Mouse (Mus musculus): ENCODE measurements around the gene Crat.

Crat gene

DNA sequence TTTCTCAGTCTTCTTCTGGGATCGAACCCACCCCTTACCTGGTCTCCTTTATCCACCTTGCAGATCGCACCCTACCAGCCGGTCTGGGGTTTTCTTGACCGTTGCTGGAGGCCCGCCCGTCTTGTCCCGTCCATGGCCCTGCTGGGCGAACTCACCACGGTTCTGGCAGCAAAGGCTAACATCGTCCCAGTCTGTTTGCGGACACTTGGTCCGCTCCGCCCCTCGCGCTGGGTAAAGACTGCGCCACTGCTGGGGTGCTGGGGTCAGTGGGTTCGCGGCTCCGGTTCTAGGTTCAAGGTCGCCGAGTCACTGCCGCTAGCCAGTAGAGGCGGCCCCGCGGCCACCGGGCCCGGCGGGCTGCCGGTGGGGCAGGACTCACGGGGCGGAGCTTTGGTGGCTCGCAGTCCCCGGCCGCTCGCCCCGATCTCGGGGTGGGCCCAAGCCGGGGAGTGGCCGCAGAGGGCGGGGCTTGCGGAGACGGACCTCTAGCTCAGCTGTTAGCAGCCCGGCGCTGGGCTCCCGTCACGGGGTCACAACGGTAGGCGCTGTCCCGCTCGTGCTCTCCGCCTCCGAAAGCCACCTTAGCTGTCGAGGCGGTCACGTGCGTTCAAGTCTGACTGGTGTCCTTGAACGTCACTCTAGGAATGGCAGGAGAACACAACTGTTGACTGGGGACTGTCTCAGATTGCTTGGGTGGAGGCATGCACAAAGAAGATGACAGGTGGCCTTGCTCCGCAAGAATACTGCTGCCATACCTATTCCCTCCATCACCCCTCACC, at the start of gene Crat:
Gene Crat (minus strand): TSS at position 657 of the 779 bp plus-strand sequence.
- DNase-seq, result peak; percentile 96

DNA sequence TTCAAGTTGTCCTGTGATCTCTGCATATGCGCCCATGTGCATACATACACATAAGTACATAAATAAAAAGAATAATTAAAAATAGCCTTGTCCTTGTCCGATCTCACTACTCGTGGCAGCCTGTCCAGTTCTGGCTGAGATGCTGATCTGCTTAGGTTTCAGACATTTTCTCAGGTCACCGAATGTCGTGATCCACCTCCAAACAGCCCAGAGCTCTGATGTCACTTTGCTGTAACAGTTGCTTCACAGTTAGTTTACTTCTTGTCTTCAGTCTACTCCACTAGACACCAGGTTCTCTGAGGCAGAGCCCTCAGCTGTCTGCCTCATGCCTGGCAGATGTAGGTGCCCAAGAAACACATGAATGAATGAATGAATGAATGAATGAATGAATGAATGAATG, 48.8 kb upstream of the Crat start:
- no peak for DNase-seq

DNA sequence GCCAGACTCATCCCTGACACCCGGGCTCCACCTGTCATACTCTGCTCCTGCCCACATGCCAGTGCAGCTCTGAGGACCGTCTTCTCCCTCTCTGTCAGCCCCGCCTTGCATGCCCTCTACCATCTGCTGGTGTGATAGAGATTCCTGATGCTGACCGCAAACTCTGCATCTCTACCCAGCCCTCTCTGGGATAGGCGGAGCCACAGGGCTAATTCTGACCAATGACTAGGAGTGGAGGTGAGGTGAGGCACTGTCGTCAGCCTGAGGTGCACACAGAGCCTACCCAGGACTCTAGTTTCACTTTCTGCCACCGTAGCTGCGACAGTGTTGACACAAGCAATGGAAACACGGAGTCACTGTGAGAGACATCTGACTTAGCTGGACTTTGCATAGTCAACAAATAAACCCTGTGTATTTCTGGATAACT, 48.3 kb upstream of the Crat start:
- DNase-seq, result peak; percentile 70

DNA sequence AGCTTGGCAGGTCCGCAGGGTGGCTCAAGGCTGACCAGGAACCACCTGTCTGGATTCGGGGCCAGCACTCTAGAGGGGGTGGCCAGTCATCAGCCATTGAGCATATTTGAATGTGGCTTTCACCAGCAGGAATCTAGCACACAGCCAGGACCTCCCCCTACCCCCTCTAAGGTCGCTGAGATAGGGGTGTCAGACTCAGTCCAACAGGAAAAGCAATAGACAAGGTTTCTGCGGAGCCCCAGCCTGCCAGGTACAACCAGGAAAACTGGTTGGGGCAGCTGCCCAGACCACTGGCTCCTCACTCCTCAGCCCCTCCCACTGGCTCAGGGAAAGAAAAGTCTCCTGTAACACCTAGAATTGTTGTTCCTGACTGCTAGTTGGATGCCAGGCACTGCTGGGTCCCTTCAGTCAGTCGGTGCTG, 47.7 kb upstream of the Crat start:
- peak; percentile 65 for DNase-seq

DNA sequence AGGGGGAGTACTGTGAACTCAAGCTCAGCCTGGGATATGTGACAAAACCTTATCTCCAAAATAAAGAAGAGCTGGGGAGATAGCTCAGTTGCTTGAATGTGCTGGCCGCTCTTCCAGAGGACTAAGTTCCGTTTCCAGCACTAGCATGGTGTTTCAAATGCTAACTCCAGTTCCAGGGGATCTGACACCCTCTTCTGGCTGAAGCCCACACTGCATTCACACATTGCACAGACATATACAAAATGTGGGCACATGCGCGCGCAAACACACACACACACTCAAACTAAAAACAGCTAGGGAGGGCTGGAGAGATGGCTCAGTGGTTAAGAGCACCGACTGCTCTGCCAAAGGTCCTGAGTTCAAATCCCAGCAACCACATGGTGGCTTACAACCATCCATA, 43.6 kb upstream of the Crat start:
- DNase-seq, result no peak

DNA sequence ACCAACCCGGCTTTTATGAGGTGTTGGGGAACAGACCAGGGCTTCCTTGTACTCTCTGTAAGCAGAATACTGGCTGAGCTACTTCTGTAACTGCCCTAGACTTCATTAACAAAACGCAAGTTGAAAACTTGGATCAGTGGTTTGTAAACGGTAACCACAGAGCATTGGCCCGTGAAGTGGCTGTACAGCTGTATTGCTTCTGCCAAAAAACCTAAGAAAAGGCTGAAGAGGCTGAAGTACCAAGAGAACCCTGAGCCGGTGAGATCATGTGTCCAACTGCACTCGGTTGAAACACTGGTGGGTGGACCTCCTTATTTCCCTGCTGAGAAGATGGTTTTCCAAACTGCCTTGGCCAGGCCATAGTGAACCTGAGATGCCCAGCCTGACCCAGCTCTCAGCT, 42.7 kb upstream of the Crat start:
- DNase-seq, result peak; percentile 57

DNA sequence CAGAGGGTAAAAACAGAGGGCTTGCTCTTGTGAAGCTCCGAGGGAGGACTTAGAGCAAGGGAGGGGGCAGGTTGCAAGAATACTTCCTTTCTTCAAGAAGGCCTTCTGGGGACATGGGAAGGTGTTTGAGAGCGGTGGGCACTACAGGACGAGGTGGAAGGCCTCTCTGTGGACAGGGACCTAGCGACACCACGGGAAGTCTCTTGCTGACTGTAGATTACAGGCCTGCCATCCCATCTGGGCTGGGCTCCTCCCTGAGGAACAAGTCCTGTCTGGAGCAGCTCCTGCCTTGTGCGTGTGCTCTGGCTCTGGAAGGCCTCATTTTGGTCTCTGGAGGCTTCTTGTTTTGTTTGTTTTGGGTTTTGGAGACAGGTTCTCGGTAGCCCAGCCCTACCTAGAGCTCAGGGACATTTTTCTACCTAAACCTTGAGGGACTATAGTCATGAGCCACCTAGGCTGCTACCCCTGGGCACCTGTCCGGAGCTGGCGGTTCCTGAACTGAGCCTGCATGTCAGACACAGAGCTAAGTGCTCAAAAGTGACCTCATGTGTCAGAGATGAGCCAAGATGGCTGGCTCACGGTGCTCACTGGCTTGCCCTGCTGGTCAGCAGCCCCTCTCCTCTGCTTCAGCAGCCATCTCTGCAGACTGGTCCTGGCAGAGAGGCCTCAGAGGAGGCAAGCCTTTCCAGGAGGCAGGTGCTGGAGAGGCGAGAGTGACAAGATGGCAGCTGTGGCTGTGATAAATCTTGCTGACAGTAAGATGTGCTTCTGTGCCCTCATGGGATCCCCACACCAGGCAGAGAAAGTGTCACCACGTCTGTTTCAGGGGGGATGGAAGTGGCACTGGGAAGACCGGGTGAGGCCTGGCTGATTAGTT, 40.7 kb upstream of the Crat start:
- DNase-seq, result no peak

DNA sequence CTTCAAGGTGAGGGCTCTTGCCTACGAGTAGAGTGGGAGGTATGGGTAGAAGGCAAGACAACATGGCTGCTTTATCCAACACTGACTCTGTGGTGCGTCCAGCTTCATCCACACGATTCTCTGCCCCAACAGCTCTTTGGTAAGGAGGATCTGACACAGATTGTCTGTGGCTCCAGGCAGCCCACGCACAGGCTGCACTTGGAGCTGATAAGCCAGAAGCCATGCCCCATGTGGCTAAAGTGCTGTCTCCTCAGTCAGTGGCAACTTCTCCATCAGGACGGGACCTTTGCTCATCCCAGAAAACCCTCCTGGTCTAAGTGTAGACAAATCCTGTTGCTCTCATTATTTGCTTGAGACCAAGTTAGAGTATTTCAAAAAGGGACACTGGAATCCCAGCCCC, 39.0 kb upstream of the Crat start:
- DNase-seq, result no peak

DNA sequence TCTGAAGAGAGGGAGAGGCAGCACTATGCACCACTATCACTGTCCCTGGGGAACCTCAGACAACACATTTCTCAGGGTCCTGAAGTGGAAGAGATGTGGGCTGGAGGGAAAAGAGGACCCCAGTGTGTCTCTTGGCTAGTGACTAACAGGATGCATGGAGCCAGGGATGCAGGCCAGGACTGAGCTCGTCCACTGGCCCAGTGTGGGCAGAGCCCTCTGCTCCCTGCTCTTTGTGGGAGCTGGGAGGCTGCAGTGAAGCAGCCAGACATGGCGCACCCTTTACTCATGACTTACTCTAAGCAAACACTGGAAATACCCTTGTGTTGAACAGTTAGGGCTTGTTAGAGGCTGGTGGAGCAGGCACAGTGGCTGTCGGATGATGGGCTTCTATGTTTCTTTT, 38.0 kb upstream of the Crat start:
- no peak for DNase-seq

DNA sequence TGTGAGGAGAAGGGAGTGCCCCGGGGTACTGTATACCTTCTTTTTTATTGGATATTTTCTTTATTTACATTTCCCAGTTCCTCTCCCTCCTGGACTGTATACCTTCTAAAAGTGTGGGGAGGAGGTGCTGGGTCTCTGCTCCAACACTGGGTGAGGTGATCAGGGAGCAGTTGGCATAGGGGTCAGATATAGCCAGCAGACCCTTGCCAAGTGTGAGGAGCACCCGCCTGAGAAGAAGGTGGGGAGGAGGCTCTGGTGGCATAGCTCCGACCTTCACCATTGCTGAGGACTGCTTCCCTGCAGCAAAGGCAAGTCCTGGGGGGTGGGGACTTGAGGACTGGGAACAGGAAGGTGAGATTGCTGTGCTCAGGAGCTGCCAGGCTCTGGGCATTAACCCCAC, 35.9 kb upstream of the Crat start:
- DNase-seq, result no peak

DNA sequence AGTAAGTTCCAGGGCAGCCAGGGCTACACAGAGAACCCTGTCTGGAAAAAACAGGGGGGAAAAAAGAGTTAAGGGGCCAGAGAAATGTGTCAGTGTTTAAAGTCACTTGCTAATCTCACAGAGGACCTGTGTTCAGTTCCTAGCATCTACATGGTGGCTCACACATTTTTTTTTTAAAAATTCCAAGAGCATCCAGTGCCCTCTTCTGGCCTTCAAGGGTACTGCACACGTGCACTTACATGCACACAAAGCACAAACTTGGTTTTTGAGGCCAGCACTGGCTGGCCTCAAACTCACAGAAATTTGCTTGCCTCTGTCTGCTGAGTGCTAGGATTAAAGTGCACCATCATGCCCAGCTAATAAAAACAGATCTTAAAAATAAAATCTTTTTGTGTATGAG, 34.9 kb upstream of the Crat start:
- DNase-seq, result no peak

DNA sequence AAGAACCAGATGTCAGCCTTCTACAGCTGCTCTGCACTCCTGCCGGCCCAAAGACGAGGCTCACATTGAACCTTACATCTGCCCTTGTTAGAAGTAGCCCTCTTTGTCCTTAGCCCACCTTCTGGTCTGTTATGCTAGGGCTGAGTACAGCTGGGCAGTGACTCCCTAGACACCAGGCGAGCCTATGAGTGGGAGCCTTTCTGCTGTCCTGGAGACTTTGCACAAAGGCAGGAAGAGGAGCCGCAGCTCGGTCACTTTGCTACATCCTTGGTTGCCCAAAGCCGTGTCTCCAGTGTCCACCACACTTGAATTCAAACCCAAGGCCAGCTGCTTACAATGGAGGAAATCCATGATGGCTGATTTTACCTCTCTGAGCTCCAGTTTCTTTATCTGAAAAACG, 32.8 kb upstream of the Crat start:
- DNase-seq, result no peak

DNA sequence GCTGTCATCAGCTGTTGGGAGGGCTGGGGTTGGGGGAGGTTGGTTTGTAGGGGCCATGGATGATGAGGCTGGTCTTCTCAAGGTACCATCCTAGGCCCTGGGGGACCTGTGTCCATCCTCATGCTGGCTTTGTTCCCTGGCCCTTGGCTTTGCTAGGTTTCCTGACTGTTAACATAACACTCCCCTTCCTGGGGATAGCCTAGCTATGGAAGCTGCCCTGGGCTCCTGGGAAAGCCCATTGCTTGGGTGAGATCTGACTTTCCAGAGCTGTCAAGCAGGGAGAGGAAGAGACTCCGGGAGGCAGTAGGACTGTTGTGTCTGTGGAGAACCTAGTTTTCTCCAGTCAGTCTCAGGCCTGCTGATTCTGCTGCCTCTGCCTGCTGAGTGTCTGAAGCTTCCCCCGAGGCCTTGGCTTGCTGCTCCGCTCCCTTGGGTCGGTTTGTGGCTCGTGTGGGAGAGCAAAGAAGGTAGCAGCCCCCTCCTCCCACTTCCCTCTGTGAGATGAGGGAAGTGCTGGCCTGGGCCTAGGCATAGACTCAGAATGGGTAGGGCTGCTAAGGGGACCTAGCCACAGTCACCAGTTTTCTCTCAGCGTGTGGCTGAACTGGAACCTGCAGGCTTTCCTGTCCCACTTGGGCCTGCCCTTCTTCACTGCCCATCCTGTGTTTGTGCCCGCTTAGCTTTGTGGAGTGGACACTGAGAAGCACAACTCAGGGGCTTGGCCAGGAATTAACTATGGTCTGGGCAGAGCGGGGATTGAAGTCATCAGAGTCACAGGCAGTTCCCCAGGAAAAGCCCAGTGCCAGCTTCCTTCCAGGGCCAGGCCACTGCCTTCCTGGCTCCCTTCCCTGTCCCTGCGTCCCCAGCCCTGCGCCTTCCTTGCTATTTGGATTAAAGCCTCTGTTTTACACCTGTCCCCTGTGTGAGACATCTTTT, 31.5 kb upstream of the Crat start:
- no peak for DNase-seq

DNA sequence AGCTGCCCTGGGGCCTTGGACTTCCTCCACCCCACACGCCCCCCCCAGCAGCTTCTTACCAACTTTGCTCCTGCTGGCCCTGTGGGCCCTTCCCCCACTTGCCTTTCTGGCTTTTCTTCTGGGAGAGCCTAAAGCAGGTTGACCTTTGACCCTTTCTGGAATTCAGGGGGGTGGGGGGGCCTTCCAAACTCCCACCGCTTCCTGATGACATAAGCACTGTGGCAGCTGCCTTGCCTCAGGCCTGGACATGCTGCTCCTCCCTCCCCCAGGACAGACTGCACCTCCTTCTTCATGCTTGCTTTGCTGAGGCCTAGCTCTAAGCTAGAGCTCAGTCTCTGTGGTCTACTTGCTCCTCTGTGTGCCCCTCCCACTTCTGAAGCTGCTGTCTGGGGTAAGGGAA, 29.7 kb upstream of the Crat start:
- peak; percentile 49 for DNase-seq

DNA sequence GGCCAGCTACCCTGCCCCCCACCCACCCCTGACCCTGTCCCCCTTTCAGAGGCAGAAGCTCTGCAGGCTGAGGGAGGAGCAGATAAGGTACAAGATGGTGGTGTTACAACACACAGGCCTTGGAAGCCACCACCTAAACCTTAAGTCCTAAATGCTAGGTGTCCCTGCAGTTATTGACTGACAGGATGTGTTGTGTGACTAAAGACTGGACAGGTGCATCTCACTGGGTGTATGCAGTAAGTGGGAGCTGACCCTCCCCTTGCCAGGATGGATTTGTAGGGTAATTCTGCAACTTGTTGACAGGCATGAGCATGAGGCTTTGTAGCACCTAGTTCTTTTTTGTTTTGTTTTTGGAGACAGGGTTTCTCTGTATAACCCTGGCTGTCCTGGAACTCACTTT, 28.8 kb upstream of the Crat start:
- DNase-seq, result no peak

DNA sequence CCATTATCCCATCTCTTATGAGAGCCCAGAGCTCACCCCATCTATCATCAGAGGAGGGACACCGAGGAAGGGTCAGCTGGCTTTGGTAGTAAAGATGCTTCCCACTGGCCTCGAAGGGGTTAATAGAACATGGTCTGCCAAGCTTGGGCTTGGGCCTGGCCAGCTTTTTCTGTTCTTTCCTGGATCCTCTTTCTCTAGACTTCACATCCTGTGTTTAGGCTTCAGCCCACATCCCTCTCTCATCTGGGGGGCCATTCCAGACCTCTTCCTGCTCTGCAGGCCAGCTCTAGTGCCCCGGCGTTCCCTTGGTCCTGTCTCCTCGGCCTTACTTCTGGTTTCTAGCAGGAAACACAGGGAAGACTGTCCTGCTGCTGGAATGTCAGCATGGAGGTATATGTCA, 28.4 kb upstream of the Crat start:
- DNase-seq, result no peak

DNA sequence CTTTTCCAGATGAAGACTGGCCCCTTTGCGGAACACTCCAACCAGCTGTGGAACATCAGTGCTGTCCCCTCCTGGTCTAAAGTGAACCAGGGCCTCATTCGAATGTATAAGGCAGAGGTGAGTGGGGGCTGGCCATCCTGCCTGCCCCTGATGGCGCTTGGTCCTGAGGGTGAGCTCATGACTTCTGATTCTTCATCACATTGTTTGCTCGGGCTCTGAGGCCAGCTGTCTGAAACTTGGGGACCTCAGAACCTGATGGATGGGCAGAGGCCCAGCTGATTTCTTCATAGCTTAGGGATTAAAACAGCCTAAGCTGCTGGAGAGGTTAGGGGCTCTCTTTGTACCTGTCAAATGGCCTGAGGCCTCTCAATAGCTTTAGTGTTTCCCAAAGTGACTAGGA, 27.7 kb upstream of the Crat start:
- no peak for DNase-seq

DNA sequence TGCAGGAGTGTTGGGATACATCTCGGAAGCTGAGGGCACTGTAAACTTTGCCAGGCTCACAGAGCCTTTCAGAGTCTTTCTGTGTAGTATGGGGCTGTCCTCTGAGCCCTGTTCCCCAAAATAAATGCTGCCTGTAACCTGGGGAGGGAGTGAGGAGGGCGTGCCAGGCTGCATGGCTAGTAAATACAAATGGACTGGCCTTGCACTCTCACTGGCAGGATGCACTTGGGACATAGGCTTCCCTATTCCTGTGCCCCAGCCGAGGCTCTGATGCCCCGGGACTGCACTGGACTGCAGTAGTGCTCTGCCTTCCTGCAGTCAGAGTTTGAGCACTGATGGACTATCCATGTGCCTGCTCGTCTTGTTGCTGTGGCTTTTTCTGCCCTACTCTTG, 26.9 kb upstream of the Crat start:
- no peak for DNase-seq

DNA sequence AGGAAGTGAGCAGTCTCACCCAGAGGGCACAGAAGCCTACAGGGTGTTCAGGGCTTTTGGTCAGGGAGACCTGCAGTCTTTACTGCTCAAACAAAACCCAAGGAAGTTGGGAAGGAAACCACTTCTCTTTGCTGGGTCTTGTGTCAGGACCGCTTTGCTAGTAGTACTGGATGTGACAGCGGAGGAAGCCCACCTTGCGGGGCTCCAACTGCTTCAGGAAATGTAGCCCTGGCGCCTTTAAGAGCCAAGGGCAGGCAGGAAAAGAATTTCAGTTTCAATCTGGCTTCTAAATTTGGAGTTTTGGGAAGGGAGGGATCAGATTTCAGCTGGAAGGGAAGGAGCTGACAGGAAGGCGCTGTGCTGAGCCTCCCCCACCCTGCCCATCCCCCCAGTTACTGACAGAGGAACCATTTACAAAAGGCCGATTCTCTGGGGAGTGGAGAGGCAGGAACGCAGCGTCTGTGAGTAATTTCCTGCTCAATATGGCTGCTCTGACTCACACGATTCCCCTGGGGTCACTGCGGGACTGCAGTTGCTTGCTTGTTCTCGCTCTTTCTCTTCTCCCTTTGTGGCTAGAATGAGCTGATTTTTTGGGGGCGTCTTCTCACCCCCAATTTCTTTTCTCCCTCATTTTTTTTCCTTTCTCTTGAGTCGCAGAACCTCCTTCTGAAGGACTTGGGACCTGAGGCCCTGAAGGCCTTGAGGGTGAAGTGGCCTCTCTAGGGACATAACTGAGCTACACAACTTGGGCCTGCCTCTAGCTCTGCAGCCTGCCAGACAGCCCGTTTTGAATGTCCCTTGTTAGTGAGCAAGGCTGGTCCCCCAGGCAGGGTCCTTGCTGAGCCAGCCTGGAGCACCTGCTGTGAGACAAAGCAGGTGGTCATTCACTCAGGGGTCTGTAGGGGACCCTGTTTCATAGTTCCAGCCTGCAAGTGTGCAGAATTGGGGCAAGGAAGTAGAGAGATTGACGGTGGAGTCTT, 26.2 kb upstream of the Crat start:
- peak; percentile 73 for DNase-seq

DNA sequence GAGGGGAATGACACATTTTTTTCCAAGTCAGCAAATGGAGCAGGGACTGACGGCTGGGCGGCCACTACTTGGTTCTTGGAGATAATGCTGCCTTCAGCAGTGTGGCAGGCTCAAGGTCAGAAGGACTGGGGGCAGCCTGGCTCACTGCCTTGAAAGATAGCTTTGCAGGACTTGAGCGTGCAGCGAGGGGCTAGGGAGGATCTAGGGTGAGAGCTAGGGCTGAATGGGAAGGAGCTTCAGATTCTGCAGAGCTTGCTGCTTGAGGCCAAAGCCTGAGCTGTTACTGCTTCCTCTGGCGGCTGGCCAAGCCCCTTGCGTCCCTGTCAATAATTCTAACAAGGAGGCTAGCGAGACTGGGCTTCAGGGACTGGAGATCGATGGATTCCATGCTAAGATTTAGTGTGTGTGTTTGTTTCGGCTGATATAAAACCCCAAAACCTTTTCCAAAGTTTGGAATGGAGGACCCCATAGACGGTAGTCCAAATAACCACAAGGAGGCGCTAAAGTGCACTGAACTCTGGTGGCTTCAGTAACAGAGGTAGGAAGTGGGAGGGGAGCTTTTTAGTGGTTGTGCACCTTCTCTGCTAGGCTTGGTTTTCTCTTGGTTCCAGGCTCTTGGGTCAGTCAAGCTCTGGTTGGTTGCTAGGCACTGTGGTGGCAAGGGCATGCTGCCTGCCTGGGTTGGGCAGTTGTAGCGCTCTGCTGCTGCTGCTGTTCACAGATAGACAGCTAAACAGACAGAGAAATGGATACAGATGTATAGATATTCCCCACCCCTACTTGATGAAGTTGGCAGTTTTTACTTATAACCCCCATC, 25.3 kb upstream of the Crat start:
- DNase-seq, result peak; percentile 84

DNA sequence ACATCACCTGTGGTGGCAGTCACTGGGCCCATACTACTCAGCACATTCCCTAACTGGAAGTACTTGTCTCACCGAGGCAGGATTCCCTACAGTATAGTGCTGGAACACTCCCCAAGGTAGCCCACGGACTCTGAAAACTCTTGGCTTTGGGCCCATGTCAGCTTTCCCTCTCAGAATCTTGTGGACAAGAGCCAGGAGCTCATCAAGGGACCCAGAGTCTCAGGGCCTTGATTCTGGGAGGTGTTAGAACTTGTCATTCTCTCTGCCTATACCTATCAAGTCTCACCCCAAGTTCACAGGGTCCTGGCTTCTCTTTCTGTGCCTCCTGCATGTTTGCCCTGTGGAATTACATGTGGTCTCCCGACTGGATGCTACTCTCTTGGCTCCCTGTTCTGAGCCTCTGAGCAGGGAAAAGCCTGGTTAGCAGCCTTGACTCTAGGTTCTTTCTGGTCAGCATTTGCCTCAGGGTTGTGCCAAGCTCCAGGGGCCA, 24.6 kb upstream of the Crat start:
- no peak for DNase-seq

Data from kidney, adult 18-20 months (tissue).